Mouse (Mus musculus) liver, adult 2 months (tissue): ENCODE results near the gene Runx2. TPM values are rescaled to one million over a fixed set of nuclear protein-coding genes. Genes with fewer than 3 reads are reported as not detected.

Experiments
- DNase-seq: peaks from one replicate; pipeline ENCODE4 v3.0.0-alpha.2; 2011; ENCODE audit warnings: low read depth, low spot score; ENCODE audit errors: extremely low read depth
- H3K27ac ChIP-seq: fragments of 200-500 bp; replicated peaks from 2 replicates; pipeline ENCODE4 v1.5.1; 2012; ENCODE audit warnings: low read depth, mild to moderate bottlenecking, control low read depth, inconsistent platforms, low read length; ENCODE audit not compliant: insufficient read depth
- H3K27me3 ChIP-seq: fragments of 200-500 bp; 2 replicates; pipeline ENCODE4 v1.6.1; 2012; ENCODE audit warnings: mild to moderate bottlenecking, moderate library complexity, low read length, inconsistent platforms; ENCODE audit not compliant: control insufficient read depth, insufficient read depth
- H3K36me3 ChIP-seq: fragments of 200-500 bp; 2 replicates; pipeline ENCODE4 v1.6.1; 2012; ENCODE audit warnings: low read length, inconsistent platforms; ENCODE audit not compliant: control insufficient read depth, insufficient read depth
- H3K4me1 ChIP-seq: fragments of 200-500 bp; 2 replicates; pipeline ENCODE4 v1.6.1; 2011; ENCODE audit warnings: low read length; ENCODE audit not compliant: control insufficient read depth, insufficient read depth
- H3K4me3 ChIP-seq: fragments of 200-500 bp; 2 replicates; pipeline ENCODE4 v1.5.1; 2011; ENCODE audit warnings: low read depth, mild to moderate bottlenecking, control low read depth, low read length, moderate library complexity; ENCODE audit not compliant: insufficient read depth
- H3K79me2 ChIP-seq: fragments of 200-500 bp; 2 replicates; pipeline ENCODE4 v1.6.1; 2012; ENCODE audit warnings: inconsistent platforms, mild to moderate bottlenecking, low read length, moderate library complexity; ENCODE audit not compliant: control insufficient read depth, insufficient read depth
- H3K9ac ChIP-seq: fragments of 200-500 bp; 2 replicates; pipeline ENCODE4 v1.6.1; 2012; ENCODE audit warnings: low read depth, mild to moderate bottlenecking, control low read depth, inconsistent platforms, low read length
- CTCF ChIP-seq: fragments of 200-500 bp; IDR thresholded peaks from 2 replicates; pipeline ENCODE4 v1.5.1; 2011; ENCODE audit warnings: low read depth, low read length, control low read depth
- POLR2A ChIP-seq: fragments of 200-500 bp; IDR thresholded peaks from 2 replicates; pipeline ENCODE4 v1.6.1; 2011; ENCODE audit warnings: low read length, control low read depth; ENCODE audit not compliant: insufficient read depth; ENCODE audit errors: extremely low read depth
- WGBS: fragments of 180-500 bp; shearing (Covaris S2); methylation state at CpG from one replicate; pipeline ENCODE4 v1.1.7; 2018; 5-methylcytosine and 5-hydroxymethylcytosine counted together
- polyA plus RNA-seq: library from polyadenylated mRNA; depleted of rRNA; stranded (reverse); fragments of >200 nt; gene quantifications from 2 replicates; pipeline ENCODE4 v1.2.3, GENCODE M21; 2012
- total RNA-seq: library from RNA; depleted of rRNA; stranded (reverse); fragments of >200 nt; gene quantifications from 2 replicates; pipeline ENCODE4 v1.2.3, GENCODE M21; 2014

The Runx2 gene
- total and polyA plus RNA-seq, 2 experiments, result 0.09 to 0.21 TPM

DNA sequence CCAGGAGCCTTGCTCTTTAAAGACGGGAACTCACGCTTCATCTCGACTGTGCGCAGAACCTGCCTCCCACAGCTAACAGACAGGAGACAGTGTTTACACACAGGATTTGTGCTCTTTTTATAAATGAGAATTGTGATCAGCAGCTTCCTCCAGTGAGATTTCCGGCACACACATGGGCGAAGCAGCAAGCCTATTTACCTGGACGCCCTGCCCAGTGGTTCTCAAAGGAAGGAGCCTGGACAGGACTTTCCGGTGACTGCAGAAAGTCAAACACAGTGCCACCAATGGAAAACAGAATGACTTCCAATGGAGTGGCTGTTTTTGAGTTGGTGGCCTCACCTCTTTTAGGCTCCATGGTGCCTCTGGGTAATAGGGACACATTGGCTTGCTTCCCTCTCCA, 163.0 kb downstream of the Runx2 start:
- Histone ChIP-seq H3K36me3 (no peaks in the 10 kb centered on the region), H3K9ac (no peak overlapping the region), H3K27ac (no peak overlapping the region), H3K4me3 (no peak overlapping the region), H3K4me1 (no peaks in the 10 kb centered on the region), H3K79me2 (no peaks in the 10 kb centered on the region), H3K27me3 (no peaks in the 10 kb centered on the region; the same call in 1 of the 2 replicates)
- 71% methylated on average over 8 of the region's 8 CpGs for WGBS
- TF ChIP-seq CTCF, result no peak
- TF ChIP-seq POLR2A, result no peak
- DNase-seq, result no peak

DNA sequence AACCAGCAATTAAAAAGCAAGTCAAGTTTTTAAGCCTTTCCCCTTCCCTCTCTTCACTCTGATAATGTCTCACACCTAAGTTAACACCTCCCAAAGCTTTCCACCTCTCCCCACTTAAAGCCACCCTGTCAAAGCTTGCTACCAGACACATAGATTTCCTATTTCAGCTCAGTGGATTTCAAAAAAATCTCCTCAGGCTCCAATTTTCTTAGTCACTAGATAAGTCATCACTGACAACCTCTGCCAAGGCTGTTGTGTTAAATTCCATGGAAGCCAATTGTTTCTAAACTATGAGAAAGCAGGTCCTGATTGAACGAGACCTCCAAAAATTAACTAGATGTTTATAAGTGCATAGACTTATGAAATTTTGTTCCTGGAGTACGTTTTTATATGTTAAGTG, 164.2 kb downstream of the Runx2 start:
- H3K36me3 ChIP-seq, result no peaks in the 10 kb centered on the region
- no peak overlapping the region for H3K4me3 ChIP-seq
- no peak overlapping the region for H3K9ac ChIP-seq
- TF ChIP-seq POLR2A (no peak), CTCF (no peak)
- H3K4me1 ChIP-seq, result no peaks in the 10 kb centered on the region
- no peaks in the 10 kb centered on the region for H3K79me2 ChIP-seq
- no peaks in the 10 kb centered on the region; the same call in 1 of the 2 replicates for H3K27me3 ChIP-seq
- WGBS, result 67% methylated on average over 2 of the region's 2 CpGs
- DNase-seq, result no peak
- H3K27ac ChIP-seq, result no peak overlapping the region

DNA sequence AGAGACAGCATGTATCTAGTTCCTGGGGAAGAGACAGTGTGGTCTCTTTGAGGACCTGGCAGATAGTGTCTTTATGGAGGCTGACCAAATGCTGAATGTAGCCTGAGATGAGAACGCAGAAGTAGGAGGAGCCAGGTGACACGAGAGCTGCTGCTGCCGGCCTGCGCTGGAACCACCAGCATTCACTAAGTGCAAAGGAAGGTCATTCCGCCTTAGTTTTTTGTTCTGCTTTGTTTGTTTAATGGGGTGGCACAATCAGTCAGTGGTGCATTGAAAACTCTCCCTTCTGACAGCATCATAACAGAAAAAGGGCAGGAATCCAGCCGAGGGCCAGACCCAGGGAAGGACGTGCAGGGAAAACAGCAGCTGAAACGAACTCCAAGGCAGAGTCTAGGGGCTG, 165.5 kb downstream of the Runx2 start:
- Histone ChIP-seq H3K79me2 (no peaks in the 10 kb centered on the region), H3K27ac (no peak overlapping the region), H3K27me3 (no peaks in the 10 kb centered on the region; the same call in 1 of the 2 replicates), H3K36me3 (no peaks in the 10 kb centered on the region), H3K4me1 (no peaks in the 10 kb centered on the region), H3K9ac (no peak overlapping the region), H3K4me3 (no peak overlapping the region)
- no peak for TF ChIP-seq CTCF
- TF ChIP-seq POLR2A, result no peak
- 48% methylated on average over 8 of the region's 8 CpGs for WGBS
- DNase-seq, result no peak

DNA sequence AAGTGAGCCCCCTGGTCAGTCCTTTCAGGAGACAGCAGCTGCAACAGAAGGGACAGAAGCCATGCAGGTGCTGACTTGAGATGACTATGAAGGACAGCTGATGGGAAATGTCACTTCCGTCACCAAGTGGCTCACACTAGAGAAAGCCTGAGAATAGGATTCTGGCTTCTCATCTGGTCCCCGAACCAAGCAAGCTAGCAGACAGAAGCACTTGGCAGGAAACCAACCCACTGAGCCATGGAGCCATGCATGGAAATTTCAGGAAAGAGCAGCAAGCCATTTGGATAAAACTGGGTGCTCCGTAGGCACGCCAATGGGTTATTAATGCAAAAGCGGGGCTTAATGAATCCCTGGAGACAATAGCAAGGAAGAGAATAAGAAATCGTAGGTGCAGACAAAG, 166.7 kb downstream of the Runx2 start:
- H3K9ac ChIP-seq, result no peak overlapping the region
- no peaks in the 10 kb centered on the region for H3K36me3 ChIP-seq
- H3K27me3 ChIP-seq, result no peaks in the 10 kb centered on the region; the same call in 1 of the 2 replicates
- no peaks in the 10 kb centered on the region for H3K4me1 ChIP-seq
- no peak for DNase-seq
- TF ChIP-seq CTCF, result no peak
- no peak for TF ChIP-seq POLR2A
- no peak overlapping the region for H3K27ac ChIP-seq
- 94% methylated on average over 6 of the region's 6 CpGs for WGBS
- no peak overlapping the region for H3K4me3 ChIP-seq
- H3K79me2 ChIP-seq, result no peaks in the 10 kb centered on the region

DNA sequence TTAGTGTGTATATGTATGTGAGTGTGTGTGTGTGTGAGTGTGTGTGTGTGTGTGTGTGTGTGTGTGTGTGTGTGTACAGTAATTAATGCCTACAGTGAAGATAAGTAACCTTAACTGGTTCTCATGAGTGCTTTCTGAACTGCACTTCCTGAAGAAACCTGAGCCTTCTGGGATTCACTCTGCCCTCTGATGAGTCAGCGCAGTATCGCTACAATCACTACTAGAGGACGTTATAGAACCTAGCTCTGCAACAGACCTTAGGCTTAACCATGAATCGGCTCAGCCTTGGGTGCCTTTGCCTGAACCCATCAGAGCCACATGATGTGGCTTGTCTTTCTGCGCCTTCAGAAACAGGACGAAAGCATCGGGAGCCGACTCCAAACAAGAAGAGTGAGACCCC, 169.5 kb downstream of the Runx2 start:
- TF ChIP-seq POLR2A, result no peak
- TF ChIP-seq CTCF, result no peak
- no peaks in the 10 kb centered on the region for H3K36me3 ChIP-seq
- H3K79me2 ChIP-seq, result no peaks in the 10 kb centered on the region
- no peak overlapping the region for H3K9ac ChIP-seq
- no peaks in the 10 kb centered on the region; the same call in 1 of the 2 replicates for H3K27me3 ChIP-seq
- no peak for DNase-seq
- H3K4me3 ChIP-seq, result no peak overlapping the region
- H3K27ac ChIP-seq, result no peak overlapping the region
- 90% methylated on average over 8 of the region's 8 CpGs for WGBS
- no peaks in the 10 kb centered on the region for H3K4me1 ChIP-seq

DNA sequence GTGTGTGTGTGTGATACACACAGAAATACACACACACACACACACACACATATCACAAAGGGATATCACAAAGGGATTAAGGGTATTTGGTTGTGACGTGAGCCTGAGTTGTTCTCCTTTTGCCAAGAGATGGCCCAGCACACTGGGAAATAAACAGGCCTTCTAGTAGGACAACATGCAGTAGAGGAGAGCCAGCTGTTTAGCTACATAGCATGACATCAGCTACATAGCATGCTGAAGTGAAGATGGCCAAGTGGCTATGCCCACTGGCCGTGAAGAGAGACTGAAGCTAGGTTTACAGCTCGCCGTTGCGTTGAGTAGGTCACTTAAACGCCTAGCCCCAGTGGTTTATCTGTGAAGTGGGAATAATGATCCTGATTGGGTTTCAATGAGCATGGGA, 171.3 kb downstream of the Runx2 start:
- no peaks in the 10 kb centered on the region for H3K4me1 ChIP-seq
- H3K4me3 ChIP-seq, result no peak overlapping the region
- TF ChIP-seq CTCF, result no peak
- TF ChIP-seq POLR2A, result no peak
- no peaks in the 10 kb centered on the region for H3K27me3 ChIP-seq
- no peak for DNase-seq
- H3K9ac ChIP-seq, result no peak overlapping the region
- H3K27ac ChIP-seq, result no peak overlapping the region
- no peaks in the 10 kb centered on the region for H3K79me2 ChIP-seq
- no peaks in the 10 kb centered on the region for H3K36me3 ChIP-seq
- WGBS, result 91% methylated on average over 6 of the region's 6 CpGs

DNA sequence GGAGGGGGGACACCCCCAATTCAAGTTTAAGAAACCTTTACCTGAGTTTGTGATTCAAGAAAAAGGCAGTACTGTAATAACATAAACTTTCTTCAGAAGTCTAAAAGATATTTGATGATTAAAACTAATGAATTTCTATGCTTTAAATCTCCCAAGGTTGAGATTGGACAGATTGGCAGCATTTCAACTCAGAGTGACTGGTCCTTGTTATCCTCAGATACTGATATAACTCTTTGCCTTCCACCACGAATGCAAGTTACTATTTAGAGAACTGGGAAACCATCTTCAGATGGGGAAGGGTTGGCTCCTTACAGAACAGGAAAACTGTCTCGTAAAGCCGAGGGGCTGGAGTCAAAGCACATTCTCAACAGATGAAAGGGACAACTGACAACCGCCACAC, 172.5 kb downstream of the Runx2 start:
- no peak for TF ChIP-seq POLR2A
- H3K27ac ChIP-seq, result no peak overlapping the region
- 72% methylated on average over 4 of the region's 4 CpGs for WGBS
- H3K27me3 ChIP-seq, result no peaks in the 10 kb centered on the region
- H3K79me2 ChIP-seq, result no peaks in the 10 kb centered on the region
- DNase-seq, result no peak
- H3K4me3 ChIP-seq, result no peak overlapping the region
- H3K4me1 ChIP-seq, result no peaks in the 10 kb centered on the region
- H3K36me3 ChIP-seq, result no peaks in the 10 kb centered on the region
- no peak overlapping the region for H3K9ac ChIP-seq
